Mouse (Mus musculus): ENCODE results near the gene Plxna2.

The Plxna2 gene

DNA sequence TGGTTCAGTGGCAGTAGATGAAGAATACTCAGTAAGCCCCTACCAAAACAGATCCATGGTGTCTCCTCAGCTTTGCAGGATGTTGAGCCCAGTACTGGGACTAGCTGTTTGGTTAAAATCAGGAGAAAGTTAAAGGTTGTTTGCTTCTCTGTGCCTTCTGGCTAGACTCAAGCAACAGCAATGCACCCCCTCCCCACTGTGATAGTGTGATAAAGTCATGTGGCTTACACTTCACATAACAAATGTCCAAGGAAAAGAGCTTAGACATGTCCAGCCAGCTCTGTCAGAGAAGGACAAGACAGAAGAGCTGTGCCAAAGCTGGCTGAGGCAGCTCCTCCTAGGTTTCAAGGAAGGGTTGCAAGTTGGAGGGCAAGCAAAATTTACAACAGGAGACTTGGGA lies 190.7 kb downstream of the Plxna2 start:
- no peak for DNase-seq (ENCODE audit: low read depth in 2 of 2, low spot score in 2 of 2)

DNA sequence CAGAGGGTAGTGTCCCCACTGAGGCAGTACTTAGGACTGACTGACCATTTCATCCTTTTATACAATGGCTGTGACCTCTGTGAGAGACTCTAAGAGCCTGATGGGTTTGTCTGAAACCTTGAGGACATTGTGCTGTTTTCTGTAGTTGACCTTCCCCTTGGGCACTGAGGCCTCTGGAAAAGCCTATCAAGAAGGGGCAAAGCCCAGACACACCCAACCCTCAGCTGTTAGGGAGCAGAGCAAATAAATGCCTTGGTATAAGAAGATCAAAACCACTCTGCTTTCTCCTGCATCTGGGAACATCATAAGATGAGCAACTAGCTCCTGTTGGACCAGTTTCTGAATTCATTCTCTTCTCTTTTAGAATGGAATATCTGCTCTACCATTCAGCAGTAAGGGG lies 191.6 kb downstream of the Plxna2 start:
- no peak for DNase-seq (ENCODE audit: low read depth in 2 of 2, low spot score in 2 of 2)

DNA sequence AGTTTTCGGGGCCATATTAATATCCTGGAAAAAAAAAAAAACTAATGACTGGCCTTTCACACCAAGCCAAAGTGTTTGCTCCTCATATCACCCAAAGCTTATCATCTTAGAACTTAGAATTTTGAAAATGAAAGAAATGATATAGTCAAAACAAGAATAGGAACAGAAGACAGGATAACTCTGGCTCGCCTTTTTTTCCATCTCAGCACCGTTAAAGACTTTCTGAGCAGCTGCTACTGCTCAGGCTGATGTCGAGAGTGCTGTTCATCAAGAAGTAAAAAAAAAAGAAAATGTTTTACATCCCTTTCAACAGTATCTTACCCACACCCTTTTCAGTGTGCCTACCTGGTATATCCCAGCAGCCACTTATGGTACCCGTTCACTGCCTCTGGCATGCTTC lies 196.2 kb downstream of the Plxna2 start:
- DNase-seq (ENCODE audit: low read depth in 2 of 2, low spot score in 2 of 2), result no peak

DNA sequence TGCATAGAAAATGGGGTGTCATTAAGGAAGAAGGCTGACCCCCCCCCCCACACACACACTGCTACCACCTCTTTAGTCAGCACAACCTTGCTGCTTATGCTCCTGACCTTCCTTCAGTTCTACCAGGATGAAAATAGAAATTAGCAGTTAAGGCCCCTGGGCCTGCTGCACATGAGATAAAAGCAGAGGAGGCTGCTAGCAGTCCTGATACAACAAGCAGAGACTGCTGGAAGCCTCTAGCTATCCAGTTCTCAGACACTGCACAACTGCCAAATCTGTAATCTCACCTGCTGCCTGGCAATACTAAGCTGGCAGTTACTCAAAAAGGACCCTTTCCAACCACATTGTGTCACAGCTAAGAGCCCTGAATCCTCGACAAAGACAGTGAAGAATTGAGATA lies 197.5 kb downstream of the Plxna2 start:
- DNase-seq (ENCODE audit: low read depth in 2 of 2, low spot score in 2 of 2), result no peak

DNA sequence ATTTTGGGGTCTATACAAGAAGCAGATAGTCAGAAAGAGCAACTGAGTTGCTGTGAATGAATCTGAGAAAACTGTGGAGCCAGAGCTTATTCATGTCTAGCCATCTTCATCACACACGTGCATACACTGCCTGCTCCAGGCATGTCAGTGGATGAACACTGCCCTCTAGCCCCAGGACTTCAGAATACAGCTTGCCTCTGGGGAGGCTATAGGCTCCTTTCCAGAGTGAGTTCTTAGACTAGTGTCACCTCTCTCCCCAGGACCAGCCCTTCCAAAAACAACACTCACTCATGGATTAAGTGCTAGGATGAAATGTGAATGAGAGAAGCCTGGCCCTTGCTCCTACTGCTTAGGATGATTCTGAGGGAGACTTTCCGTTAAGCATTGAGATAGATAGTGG lies 198.9 kb downstream of the Plxna2 start:
- no peak for DNase-seq (ENCODE audit: low read depth in 2 of 2, low spot score in 2 of 2)

DNA sequence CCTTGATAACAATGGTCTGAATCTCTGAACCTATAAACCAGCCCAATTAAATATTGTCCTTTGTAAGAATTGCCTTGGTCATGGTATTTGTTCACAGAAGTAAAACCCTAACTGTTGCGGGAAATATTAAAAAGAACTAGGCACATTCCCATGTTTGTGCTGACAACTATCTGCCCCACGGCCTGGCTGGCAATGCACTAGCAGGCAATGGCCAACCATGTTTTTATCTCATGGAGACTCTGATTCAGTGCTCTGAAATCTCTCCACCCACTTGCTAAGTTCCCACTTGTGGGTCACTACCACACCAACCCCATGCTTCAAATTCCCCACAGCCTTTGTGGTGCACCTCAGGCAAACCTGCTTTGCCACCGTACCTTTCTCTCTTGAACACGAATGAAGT lies 202.9 kb downstream of the Plxna2 start:
- no peak for DNase-seq (ENCODE audit: low read depth in 2 of 2, low spot score in 2 of 2)

DNA sequence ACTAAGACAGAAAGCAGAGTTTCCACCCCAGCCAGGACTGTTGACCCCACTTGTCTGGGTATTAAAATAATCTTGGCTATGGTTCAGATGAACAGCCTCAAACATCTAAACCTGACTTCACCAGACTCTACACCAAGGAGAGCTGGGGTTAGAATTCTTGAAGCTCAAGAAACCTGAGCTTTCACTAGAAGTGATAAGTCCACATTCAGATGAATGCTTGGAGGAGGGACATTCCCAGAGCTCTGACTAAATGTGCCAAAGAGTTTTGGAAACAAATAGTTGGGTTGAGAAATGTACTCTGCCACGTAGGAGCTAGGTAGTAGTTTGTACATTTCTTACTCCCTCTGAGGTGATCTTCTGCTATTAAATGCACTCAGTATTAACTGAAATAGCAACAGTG lies 203.7 kb downstream of the Plxna2 start:
- DNase-seq (ENCODE audit: low read depth in 2 of 2, low spot score in 2 of 2), result no peak

DNA sequence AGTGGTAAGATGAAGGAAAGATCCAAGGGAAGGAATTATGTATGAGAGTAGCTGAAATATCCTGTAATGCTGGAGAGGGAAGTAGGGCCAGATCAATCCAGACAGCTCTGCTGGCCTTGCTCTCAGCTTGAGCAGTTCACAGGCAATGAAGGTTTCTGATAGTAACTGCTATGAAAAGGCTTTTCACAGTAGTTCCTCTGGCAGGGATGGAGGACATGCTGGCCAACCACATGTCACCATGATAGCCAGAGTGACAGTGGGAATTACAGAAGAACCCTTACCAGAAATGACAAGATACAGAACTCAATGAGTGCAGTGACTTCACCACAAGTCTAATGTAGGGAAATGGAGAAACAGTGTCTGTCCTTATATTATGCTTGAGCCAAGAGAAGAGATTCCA lies 210.3 kb downstream of the Plxna2 start:
- DNase-seq (ENCODE audit: low read depth in 2 of 2, low spot score in 2 of 2), result no peak

DNA sequence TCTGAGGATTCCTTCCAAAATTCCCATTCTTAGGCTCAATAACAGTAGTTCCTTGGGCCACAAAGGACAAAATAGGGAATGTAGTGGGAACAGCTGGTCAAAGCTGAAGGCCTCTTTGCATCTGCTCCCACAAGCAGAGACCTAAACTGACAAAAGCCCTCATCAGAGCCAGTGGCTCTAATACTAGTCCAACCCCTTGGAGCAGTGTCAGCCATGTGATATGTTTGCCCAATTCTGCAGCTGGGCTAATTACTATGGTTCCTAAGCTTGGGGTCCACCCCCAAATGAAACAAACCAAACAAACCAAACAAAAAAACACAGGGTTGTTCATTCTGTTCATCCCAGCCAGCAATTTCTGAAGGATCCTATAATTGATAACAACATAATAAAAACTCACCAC lies 217.2 kb downstream of the Plxna2 start:
- DNase-seq (ENCODE audit: low read depth in 2 of 2, low spot score in 2 of 2), result no peak

DNA sequence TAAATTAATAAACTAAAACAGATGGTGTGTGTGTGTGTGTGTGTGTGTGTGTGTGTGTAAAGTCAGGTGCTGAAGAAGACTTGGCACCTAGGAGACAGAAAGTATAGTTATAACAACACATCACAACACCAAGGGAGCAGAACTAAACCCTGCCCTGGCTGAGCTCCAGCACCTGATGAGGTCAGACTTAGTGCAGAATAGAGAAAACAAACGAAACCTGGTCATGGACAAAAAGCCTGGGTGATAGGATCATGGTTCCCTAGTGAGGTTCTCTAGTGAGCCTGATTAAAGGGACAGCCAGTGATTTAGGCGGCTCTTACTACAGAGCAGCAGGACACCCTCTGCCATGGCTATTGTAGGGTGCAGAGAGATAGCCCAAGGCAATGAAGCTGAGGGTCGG lies 218.2 kb downstream of the Plxna2 start:
- no peak for DNase-seq (ENCODE audit: low read depth in 2 of 2, low spot score in 2 of 2)

DNA sequence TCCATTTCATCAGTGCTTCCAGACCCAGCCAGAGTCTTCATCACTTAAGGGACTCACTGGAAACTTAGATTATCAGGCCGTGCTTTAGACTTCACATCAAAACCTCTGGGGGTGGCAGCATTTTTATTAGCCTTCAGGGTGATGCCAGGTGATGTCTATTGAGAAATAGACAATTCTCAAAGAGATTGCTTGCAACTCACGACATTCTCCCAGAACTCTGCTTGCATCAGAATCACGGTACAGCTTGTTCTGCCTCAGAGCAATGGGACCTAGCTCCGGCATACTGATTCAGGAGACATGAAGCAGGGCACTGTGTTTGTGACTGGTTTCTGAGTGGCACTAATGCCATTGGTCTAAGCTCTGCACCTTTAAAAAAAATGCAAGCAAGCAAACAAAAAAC lies 218.7 kb downstream of the Plxna2 start:
- no peak for DNase-seq (ENCODE audit: low read depth in 2 of 2, low spot score in 2 of 2)

DNA sequence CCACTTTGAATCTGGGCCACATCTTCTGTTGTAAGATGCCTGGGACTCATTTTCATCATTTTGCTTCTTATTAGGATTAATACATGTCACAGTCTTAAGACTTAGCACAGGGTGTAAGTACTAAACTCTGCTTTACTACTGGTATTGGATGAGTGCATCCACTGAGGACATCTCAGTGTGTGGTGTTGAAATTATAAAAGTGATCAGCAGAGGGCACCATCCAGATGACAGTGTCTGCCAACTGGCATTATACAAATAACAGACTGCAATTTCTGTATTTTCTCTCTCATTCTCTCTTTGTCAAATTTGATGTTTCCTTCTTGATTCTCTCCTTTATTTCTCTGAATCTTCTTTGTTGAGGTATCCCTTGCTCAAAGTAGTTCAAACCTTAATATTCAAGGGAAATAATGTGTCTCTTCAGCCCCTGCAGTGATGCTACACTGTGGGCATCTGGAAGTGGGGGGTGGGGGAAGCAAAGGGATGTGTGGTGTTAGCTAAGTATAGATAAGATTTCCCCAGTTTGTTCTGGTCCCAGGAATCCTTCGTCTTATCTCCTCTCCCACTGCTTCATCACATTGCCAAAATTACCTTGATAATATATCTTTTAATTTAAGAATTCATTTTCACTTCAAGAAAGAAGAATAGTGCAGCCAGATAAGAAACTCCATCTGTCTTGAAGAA lies 221.4 kb downstream of the Plxna2 start:
- DNase-seq (ENCODE audit: low read depth in 2 of 2, low spot score in 2 of 2), result no peak

DNA sequence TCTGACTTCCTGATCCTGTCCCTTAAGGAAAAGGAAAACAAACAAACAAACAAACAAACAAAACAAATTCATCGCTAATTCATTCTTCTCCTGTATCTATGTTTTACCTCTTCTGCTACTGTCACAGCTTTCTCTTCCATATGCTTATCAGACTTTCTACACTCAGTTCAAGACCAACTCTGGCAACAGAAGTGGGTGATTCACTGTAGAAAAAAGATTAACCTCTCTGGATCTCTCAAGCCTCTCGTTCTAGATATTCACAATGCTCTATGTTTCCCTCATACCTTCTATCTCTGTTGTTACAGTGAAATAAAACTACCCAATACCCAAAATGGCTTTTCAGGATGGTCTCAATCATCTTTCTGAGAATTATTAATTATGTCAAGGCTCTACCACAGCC lies 225.0 kb downstream of the Plxna2 start:
- DNase-seq (ENCODE audit: low read depth in 2 of 2, low spot score in 2 of 2), result no peak

DNA sequence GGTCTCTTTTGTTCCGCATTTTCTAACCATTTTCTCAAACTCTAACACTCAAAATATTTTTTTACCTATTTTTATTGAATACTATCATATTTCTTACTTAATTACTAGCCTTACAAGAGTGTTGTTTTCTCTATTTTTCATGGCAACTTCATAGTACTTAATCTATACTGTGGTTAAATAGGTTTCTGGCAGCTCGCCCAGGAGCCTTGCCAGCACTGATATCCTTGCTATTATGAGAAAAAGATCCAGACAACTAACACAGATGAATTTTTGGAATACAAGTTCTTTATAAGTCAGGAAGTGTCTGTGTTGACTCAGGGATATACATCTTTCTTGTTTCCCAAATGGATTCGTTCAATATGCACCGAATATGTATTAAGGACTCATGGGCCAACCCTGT lies 229.0 kb downstream of the Plxna2 start:
- no peak for DNase-seq (ENCODE audit: low read depth in 2 of 2, low spot score in 2 of 2)

DNA sequence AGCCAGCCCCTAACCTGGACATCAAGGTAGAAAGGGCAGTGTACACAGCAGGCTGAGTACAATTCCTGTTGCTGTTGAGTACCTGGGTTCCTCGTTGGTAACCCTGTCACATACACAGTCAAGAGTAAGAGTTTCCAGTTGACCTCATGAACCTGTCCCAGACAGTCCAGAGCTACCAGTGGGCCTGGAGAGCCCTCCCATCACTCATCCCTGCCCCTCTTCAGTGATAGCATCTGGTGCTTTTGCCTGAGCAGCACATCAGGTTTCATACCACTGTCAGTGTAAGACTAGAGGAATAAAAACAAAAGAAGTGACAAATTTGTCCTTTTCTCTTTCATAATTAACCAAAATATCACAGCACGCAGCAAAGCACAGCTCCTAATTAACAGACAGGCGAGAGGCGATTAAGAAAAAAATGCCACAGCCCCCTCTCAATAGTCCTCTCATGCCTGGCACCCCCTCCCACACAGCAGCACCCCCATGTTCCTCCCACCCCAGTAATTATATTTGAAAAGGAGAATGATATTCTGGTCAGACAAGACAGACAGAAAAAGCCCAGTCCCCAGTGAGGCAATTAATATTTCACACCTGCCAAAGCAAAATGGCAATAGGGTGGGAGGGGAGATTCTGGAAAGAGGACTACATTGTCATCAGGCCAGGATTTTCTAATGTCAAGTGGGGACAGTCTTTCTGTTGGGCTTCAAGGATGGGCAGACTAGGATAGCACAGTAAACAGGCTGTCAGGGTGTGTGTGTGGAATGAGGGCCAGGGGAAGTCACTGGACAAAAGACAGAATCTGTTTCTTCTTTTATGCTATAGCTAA lies 233.4 kb downstream of the Plxna2 start:
- DNase-seq (ENCODE audit: low read depth in 2 of 2, low spot score in 2 of 2), result no peak

DNA sequence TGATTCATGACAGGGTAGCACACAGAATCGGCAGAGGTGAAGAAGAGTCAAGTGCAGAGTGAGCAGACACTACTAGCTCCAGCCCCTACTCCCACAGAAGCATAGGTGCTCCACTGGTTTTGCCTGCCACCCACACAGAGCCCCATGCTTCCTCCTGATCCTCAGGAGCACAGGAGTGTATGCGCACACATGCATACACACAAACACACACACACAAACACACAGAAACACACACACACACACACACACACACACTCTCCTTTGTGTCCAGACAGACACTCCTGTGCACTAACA lies 234.0 kb downstream of the Plxna2 start:
- DNase-seq (ENCODE audit: low read depth in 2 of 2, low spot score in 2 of 2), result no peak
